Mouse (Mus musculus) embryonic facial prominence, embryonic 14.5 days (tissue): ENCODE results near the gene Chil4. TPM values are rescaled to one million over a fixed set of nuclear protein-coding genes. Genes with fewer than 3 reads are reported as not detected.
"Not testable (repeated sequence)": the region's sequence is repeated elsewhere in the genome, so short reads cannot be mapped to it uniquely, and the experiment has no call there.

Experiments used
- ATAC-seq: fragments of 200-750 bp; cut with Nextera tagmentation; 2 replicates; pipeline ENCODE4 v1.8.0; 2017; ENCODE audit warnings: low read depth, moderate number of reproducible peaks, moderate TSS enrichment
- DNase-seq: peaks from one replicate; pipeline ENCODE4 v3.0.0-alpha.2; 2015; ENCODE audit warnings: low spot score
- H3K27ac ChIP-seq: fragments of 300-500 bp; sonication (generic); replicated peaks from 2 replicates; pipeline ENCODE4 v1.5.1; 2014; ENCODE audit warnings: low read depth, mild to moderate bottlenecking, low read length, moderate library complexity
- H3K27me3 ChIP-seq: fragments of 300-500 bp; sonication (generic); replicated peaks from 2 replicates; pipeline ENCODE4 v1.6.1; 2014; ENCODE audit warnings: low read length; ENCODE audit not compliant: control insufficient read depth, insufficient read depth
- H3K36me3 ChIP-seq: fragments of 300-500 bp; sonication (generic); 2 replicates; pipeline ENCODE4 v1.6.1; 2014; ENCODE audit warnings: low read length, mixed read lengths; ENCODE audit not compliant: control insufficient read depth, insufficient read depth
- H3K4me1 ChIP-seq: fragments of 300-500 bp; sonication (generic); 2 replicates; pipeline ENCODE4 v1.6.1; 2014; ENCODE audit warnings: antibody characterized with exemption, low read length; ENCODE audit not compliant: control insufficient read depth, insufficient read depth
- H3K4me2 ChIP-seq: fragments of 300-500 bp; sonication (generic); 2 replicates; pipeline ENCODE4 v1.6.1; 2014; ENCODE audit warnings: low read depth, mild to moderate bottlenecking, low read length, moderate library complexity, mixed read lengths
- H3K4me3 ChIP-seq: fragments of 300-500 bp; sonication (generic); 2 replicates; pipeline ENCODE4 v1.5.1; 2014; ENCODE audit warnings: low read depth, mild to moderate bottlenecking, low read length
- H3K9ac ChIP-seq: fragments of 300-500 bp; sonication (generic); 2 replicates; pipeline ENCODE4 v1.6.1; 2014; ENCODE audit warnings: low read depth, mild to moderate bottlenecking, low read length, moderate library complexity, mixed read lengths
- H3K9me3 ChIP-seq: fragments of 300-500 bp; sonication (generic); 2 replicates; pipeline ENCODE4 v1.6.1; 2016; ENCODE audit warnings: low read length; ENCODE audit not compliant: control insufficient read depth
- WGBS: fragments of 180-500 bp; shearing (Covaris S2); extraction: QIAGEN DNeasy Blood & Tissue Kit; methylation state at CpG from one replicate; pipeline ENCODE4 v1.1.7; 2014; 5-methylcytosine and 5-hydroxymethylcytosine counted together
- polyA plus RNA-seq: library from polyadenylated mRNA; unstranded; fragments of >200 nt; fragmentation: Nextera tagmentation; extraction: Ambion mirVana; gene quantifications from 2 replicates; pipeline ENCODE4 v1.2.1, GENCODE M21; 2014

The Chil4 gene
- polyA plus RNA-seq, 1 experiment from 2014 or later: not detected

- H3K9me3 ChIP-seq: peaks cover 11% of the 10 kb centered on the region; the same call in 1 of the 2 replicates
- WGBS: 86% methylated on average over 13 of the region's 13 CpGs
- H3K36me3 ChIP-seq: no peaks in the 10 kb centered on the region
- H3K9ac ChIP-seq: no peak overlapping the region
- H3K4me1 ChIP-seq: no peaks in the 10 kb centered on the region
- DNase-seq (peak; percentile 17), ATAC-seq (no peak)
- no peak overlapping the region for H3K4me2 ChIP-seq
- no peak overlapping the region for H3K4me3 ChIP-seq
- no peak overlapping the region for H3K27ac ChIP-seq
- no peaks in the 10 kb centered on the region for H3K27me3 ChIP-seq
Observed at GRCm38 (mm10) chr3:106177509-106178189, 41.7 kb downstream of the Chil4 start.

GRCm38 (mm10) chr3:106174971-106175370 is 44.3 kb downstream of the Chil4 start:
- H3K4me1 ChIP-seq, H3K9ac ChIP-seq, H3K36me3 ChIP-seq, H3K27ac ChIP-seq, DNase-seq, H3K4me3 ChIP-seq, H3K4me2 ChIP-seq, ATAC-seq, H3K27me3 ChIP-seq: not testable (repeated sequence)
- peaks cover 11% of the 10 kb centered on the region; the same call in 1 of the 2 replicates for H3K9me3 ChIP-seq
- 59% methylated on average over 2 of the region's 2 CpGs for WGBS

GRCm38 (mm10) chr3:106172506-106172905 is 46.8 kb downstream of the Chil4 start:
- not testable (repeated sequence) for ATAC-seq, H3K4me3 ChIP-seq, H3K9ac ChIP-seq, DNase-seq, H3K4me2 ChIP-seq, H3K36me3 ChIP-seq, H3K27me3 ChIP-seq, H3K9me3 ChIP-seq, H3K4me1 ChIP-seq, H3K27ac ChIP-seq
- 60% methylated on average over 2 of the region's 2 CpGs for WGBS

- no peaks in the 10 kb centered on the region for H3K4me1 ChIP-seq
- H3K27me3 ChIP-seq: no peaks in the 10 kb centered on the region
- no peaks in the 10 kb centered on the region for H3K36me3 ChIP-seq
- H3K9me3 ChIP-seq: no peaks in the 10 kb centered on the region; the same call in 1 of the 2 replicates
- DNase-seq (no peak), ATAC-seq (no peak)
- no peak overlapping the region for H3K9ac ChIP-seq
- H3K27ac ChIP-seq: no peak overlapping the region
- 88% methylated on average over 1 of the region's 1 CpGs for WGBS
- no peak overlapping the region for H3K4me2 ChIP-seq
- no peak overlapping the region for H3K4me3 ChIP-seq
Observed at GRCm38 (mm10) chr3:106171135-106171731, 48.1 kb downstream of the Chil4 start.

GRCm38 (mm10) chr3:106170522-106171053 is 48.7 kb downstream of the Chil4 start:
- Histone ChIP-seq H3K36me3 (no peaks in the 10 kb centered on the region), H3K4me1 (no peaks in the 10 kb centered on the region), H3K27me3 (no peaks in the 10 kb centered on the region), H3K4me3 (no peak overlapping the region), H3K4me2 (no peak overlapping the region), H3K9me3 (no peaks in the 10 kb centered on the region; the same call in 1 of the 2 replicates), H3K27ac (no peak overlapping the region), H3K9ac (no peak overlapping the region)
- WGBS: 55% methylated on average over 1 of the region's 1 CpGs
- no peak for ATAC-seq
- no peak for DNase-seq

- Histone ChIP-seq H3K9ac (no peak within 1 kb of the TSS), H3K36me3 (no peaks in the 10 kb centered on the region), H3K27ac (no peak within 1 kb of the TSS), H3K4me1 (no peaks in the 10 kb centered on the region), H3K4me2 (no peak within 1 kb of the TSS), H3K4me3 (no peak within 1 kb of the TSS), H3K9me3 (peaks cover 6% of the 10 kb centered on the region; the same call in 1 of the 2 replicates), H3K27me3 (no peaks in the 10 kb centered on the region)
- ATAC-seq (no peak), DNase-seq (no peak)
- WGBS: 80% methylated on average over 3 of the region's 3 CpGs
Observed at GRCm38 (mm10) chr3:106167464-106167863, 51.8 kb downstream of the Chil4 start, which contains the start of gene Chil3. Chil3 (minus strand) TSS chr3:106167564.

- Histone ChIP-seq H3K4me1 (no peaks in the 10 kb centered on the region), H3K4me3 (no peak overlapping the region), H3K9me3 (peaks cover 18% of the 10 kb centered on the region), H3K9ac (no peak overlapping the region), H3K4me2 (no peak overlapping the region), H3K27ac (no peak overlapping the region), H3K36me3 (no peaks in the 10 kb centered on the region), H3K27me3 (no peaks in the 10 kb centered on the region)
- DNase-seq (no peak), ATAC-seq (no peak)
- WGBS: 88% methylated on average over 2 of the region's 2 CpGs
Observed at GRCm38 (mm10) chr3:106154413-106154812, 64.9 kb downstream of the Chil4 start.
